Mouse (Mus musculus) embryonic facial prominence, embryonic 11.5 days (tissue): ENCODE measurements at regions not wholly inside any gene's neighbourhood (a gene's known extent, or its start where the extent isn't known, plus 50 kb on each side); places are given as distances from the start of the nearest gene placed in this dataset.
A peak's percentile ranks its signal among the peaks of the same experiment; 100 is the strongest.

Experiments
- ATAC-seq: fragments of 200-750 bp; cut with Nextera tagmentation; replicated peaks from 2 replicates; pipeline ENCODE4 v1.8.0; 2017; ENCODE audit warnings: low read depth; ENCODE audit not compliant: insufficient number of reproducible peaks, low FRiP score, low TSS enrichment
- DNase-seq: peaks from one replicate; pipeline ENCODE4 v3.0.0-alpha.2; 2015; ENCODE audit warnings: low spot score
- H3K27ac ChIP-seq: fragments of 300-500 bp; sonication (generic); replicated peaks from 2 replicates; pipeline ENCODE4 v1.5.1; 2014; ENCODE audit warnings: mild to moderate bottlenecking, low read depth, low read length, control low read depth
- H3K27me3 ChIP-seq: fragments of 300-500 bp; sonication (generic); 2 replicates; pipeline ENCODE4 v1.6.1; 2014; ENCODE audit warnings: mild to moderate bottlenecking, low read length, moderate library complexity, mixed read lengths; ENCODE audit not compliant: control insufficient read depth, insufficient read depth
- H3K36me3 ChIP-seq: fragments of 300-500 bp; sonication (generic); replicated peaks from 2 replicates; pipeline ENCODE4 v1.6.1; 2014; ENCODE audit warnings: low read depth, mild to moderate bottlenecking, low read length, moderate library complexity, mixed read lengths; ENCODE audit not compliant: control insufficient read depth, insufficient read depth
- H3K4me1 ChIP-seq: fragments of 300-500 bp; sonication (generic); 2 replicates; pipeline ENCODE4 v1.6.1; 2014; ENCODE audit warnings: low read length, mixed read lengths; ENCODE audit not compliant: control insufficient read depth, insufficient read depth
- H3K4me2 ChIP-seq: fragments of 300-500 bp; sonication (generic); 2 replicates; pipeline ENCODE4 v1.6.1; 2014; ENCODE audit warnings: low read depth, mild to moderate bottlenecking, control low read depth, low read length, moderate library complexity
- H3K4me3 ChIP-seq: fragments of 300-500 bp; sonication (generic); 2 replicates; pipeline ENCODE4 v1.5.1; 2014; ENCODE audit warnings: low read depth, low read length, control low read depth
- H3K9ac ChIP-seq: fragments of 300-500 bp; sonication (generic); replicated peaks from 2 replicates; pipeline ENCODE4 v1.6.1; 2014; ENCODE audit warnings: mild to moderate bottlenecking, control low read depth, low read length
- H3K9me3 ChIP-seq: fragments of 300-500 bp; sonication (generic); replicated peaks from 2 replicates; pipeline ENCODE4 v1.6.1; 2016; ENCODE audit warnings: mild to moderate bottlenecking, low read length, inconsistent platforms, mixed read lengths; ENCODE audit not compliant: control insufficient read depth
- WGBS: fragments of 180-500 bp; shearing (Covaris S2); extraction: QIAGEN DNeasy Blood & Tissue Kit; methylation state at CpG from one replicate; pipeline ENCODE4 v1.1.7; 2014; 5-methylcytosine and 5-hydroxymethylcytosine counted together

GRCm38 (mm10) chr14:106593352-106593751 lies 487.4 kb downstream of the Trim52 start:
- Histone ChIP-seq H3K27ac (no peak overlapping the region), H3K4me3 (no peak overlapping the region), H3K36me3 (no peaks in the 10 kb centered on the region), H3K4me1 (no peaks in the 10 kb centered on the region), H3K9me3 (no peaks in the 10 kb centered on the region), H3K4me2 (no peak overlapping the region), H3K9ac (no peak overlapping the region), H3K27me3 (no peaks in the 10 kb centered on the region)
- no peak for DNase-seq
- no peak for ATAC-seq
- 91% methylated on average over 9 of the region's 9 CpGs for WGBS

- no peaks in the 10 kb centered on the region for H3K4me1 ChIP-seq
- DNase-seq (no peak), ATAC-seq (no peak)
- no peak overlapping the region for H3K9ac ChIP-seq
- no peak overlapping the region for H3K4me3 ChIP-seq
- H3K27ac ChIP-seq: no peak overlapping the region
- H3K27me3 ChIP-seq: no peaks in the 10 kb centered on the region
- WGBS: 73% methylated on average over 3 of the region's 3 CpGs
- H3K4me2 ChIP-seq: no peak overlapping the region
- no peaks in the 10 kb centered on the region for H3K36me3 ChIP-seq
- H3K9me3 ChIP-seq: no peaks in the 10 kb centered on the region
These were observed 488.0 kb downstream of the Trim52 start for GRCm38 (mm10) chr14:106593980-106594379.

- Histone ChIP-seq H3K4me2 (no peak overlapping the region), H3K9ac (no peak overlapping the region), H3K4me3 (no peak overlapping the region), H3K27ac (no peak overlapping the region), H3K27me3 (no peaks in the 10 kb centered on the region), H3K4me1 (no peaks in the 10 kb centered on the region), H3K36me3 (no peaks in the 10 kb centered on the region), H3K9me3 (no peaks in the 10 kb centered on the region)
- DNase-seq: peak; percentile 75
- ATAC-seq: no peak
- WGBS: 13% methylated on average over 3 of the region's 3 CpGs
These were observed 501.0 kb downstream of the Trim52 start for GRCm38 (mm10) chr14:106607041-106607440.

- DNase-seq (no peak), ATAC-seq (no peak)
- no peak overlapping the region for H3K4me3 ChIP-seq
- H3K27ac ChIP-seq: no peak overlapping the region
- H3K27me3 ChIP-seq: no peaks in the 10 kb centered on the region
- no peaks in the 10 kb centered on the region for H3K36me3 ChIP-seq
- 43% methylated on average over 7 of the region's 7 CpGs for WGBS
- no peaks in the 10 kb centered on the region for H3K4me1 ChIP-seq
- H3K9ac ChIP-seq: no peak overlapping the region
- no peak overlapping the region for H3K4me2 ChIP-seq
- H3K9me3 ChIP-seq: no peaks in the 10 kb centered on the region
These were observed 502.4 kb downstream of the Trim52 start for GRCm38 (mm10) chr14:106608341-106608927.
